Mouse (Mus musculus): ENCODE data around the gene Glra1. TPM values are rescaled to one million over a fixed set of nuclear protein-coding genes. Genes with fewer than 3 reads are reported as not detected.

Glra1 gene
- total RNA-seq, 2 experiments from 2014 or later: 0.33 to 0.78 TPM

DNA sequence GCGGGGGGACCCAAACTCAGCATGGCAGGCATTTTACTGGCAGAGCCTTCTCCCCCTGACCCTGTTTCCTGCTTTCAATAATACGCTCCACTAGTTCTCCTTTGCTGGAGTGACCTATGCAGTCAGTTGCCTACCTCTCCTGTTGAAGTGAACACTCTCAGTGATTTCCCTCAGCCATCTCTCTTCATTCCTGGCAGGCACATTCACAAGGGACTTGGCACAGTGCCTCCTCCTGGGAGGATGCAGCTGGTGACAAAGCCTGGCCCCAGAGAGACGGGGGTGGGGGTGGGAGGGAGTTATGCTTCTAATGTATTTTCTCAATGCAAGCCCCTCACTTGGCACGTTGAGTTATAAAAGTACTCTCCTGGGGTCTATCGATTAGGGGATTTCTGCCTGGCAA lies 74.6 kb downstream of the Glra1 start:
- intact Hi-C loops (cut with DNase I): no loop called here
- DNase-seq (ENCODE audit: low spot score in 2 of 2): peak; percentile 80 to 84

GRCm38 (mm10) chr11:55530741-55531140 lies 77.3 kb downstream of the Glra1 start:
- DNase-seq (ENCODE audit: low spot score in 2 of 2): no peak
- intact Hi-C loops (cut with DNase I): no loop called here

GRCm38 (mm10) chr11:55518806-55519674 lies 89.0 kb downstream of the Glra1 start:
- DNase-seq (ENCODE audit: low spot score in 2 of 2): peak; percentile 88
- intact Hi-C loops (cut with DNase I): loop anchor here (2.0 to 10.0 kb wide), 4 partner anchors 266 to 590 kb away; no protein-coding TSS in a partner anchor

DNA sequence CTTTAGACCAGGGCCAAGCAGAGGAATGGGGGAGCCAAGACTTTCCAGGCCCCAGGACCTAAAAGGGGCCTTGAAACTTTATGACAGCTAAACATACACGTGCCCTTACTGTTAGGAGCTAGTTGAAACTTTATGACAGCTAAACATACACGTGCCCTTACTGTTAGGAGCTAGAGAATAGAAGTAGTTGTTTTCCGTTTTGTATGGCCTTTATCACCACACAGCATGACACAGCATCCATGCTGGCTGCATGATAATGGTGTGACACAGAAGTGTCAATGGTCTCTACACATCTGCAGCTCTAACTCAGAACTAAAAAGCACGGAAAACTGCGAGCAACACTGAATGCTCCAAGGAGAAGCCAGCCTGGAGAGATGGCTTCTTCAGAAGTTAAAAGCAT lies 90.3 kb downstream of the Glra1 start:
- intact Hi-C loops (cut with DNase I): loop anchor here (2.0 to 10.0 kb wide), 4 partner anchors 267 to 591 kb away; no protein-coding TSS in a partner anchor
- no peak for DNase-seq (ENCODE audit: low spot score in 2 of 2)

DNA sequence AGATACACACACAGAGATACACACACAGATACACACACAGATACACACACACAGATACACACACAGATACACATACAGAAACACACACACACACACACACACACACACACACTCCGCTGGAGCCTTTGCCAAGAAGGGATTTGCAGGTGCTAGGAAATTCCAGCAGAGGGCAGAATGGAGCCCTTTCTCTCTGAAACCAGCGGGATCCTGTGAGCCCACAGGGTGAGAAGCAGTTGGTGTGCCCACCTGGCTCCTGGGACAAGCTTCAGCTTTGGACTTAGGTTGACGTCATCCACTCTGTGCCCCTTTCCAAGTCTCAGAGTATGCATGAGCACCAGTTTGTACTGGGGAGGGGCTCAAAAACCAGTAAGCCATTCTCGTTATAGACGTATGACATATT lies 96.6 kb downstream of the Glra1 start:
- DNase-seq (ENCODE audit: low spot score in 2 of 2): peak in 1 of 2 experiments; percentile 57
- intact Hi-C loops (cut with DNase I): loop anchor here (10.0 kb wide), 2 partner anchors 273 to 413 kb away; no protein-coding TSS in a partner anchor

- no peak for DNase-seq (ENCODE audit: low spot score in 2 of 2)
- intact Hi-C loops (cut with DNase I): no loop called here
Observed at GRCm38 (mm10) chr11:55505485-55505884, 102.5 kb downstream of the Glra1 start.

DNA sequence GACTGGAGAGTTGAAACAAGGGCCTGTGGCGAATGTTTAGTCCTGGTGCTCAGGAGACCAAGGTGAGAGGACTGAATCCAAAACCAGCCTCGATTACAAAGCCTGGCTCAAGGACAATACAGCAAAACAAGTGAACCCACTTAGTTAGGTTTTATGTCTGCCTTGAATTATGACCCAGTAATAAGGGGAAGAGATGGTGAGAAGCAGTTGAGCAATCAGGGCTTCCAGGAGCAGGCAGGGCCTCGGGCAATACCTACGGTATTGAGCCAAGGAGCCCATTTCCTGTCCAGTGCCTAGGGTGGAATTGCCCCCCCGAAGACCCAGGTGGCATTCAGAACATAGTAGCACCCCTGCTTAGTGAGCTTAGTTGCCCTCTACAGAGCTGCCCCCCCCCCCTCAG lies 105.1 kb downstream of the Glra1 start:
- intact Hi-C loops (cut with DNase I): no loop called here
- no peak for DNase-seq (ENCODE audit: low spot score in 2 of 2)

DNA sequence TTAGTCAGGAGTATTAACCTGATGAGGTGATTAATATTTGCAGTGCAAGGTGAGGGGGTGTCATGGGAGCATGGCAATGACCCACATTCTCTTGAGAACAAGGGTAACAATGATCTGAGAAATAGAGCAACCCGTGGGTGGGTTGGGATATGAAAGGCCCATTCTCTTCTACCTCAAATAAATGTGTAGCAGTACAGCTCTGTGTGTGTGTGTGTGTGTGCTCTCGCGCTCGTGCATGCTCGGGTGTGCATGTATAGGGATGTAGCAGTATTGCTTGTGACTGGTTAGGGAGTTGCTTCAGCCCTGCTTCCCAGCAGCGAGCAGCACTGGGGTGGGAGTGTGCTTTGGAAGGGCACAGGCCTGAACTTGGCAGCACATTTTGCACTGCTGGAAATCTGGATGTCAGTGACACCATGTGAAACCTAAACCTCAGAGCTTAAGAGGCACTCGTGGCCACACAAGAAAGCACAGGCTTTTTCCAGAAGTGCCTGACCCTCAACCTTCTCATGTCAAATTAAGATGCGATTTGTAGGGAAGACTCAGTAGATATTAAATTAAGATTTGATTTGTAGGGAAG lies 106.0 kb downstream of the Glra1 start:
- DNase-seq (ENCODE audit: low spot score in 2 of 2): no peak
- intact Hi-C loops (cut with DNase I): no loop called here

GRCm38 (mm10) chr11:55497885-55498284 lies 110.1 kb downstream of the Glra1 start:
- intact Hi-C loops (cut with DNase I): no loop called here
- DNase-seq (ENCODE audit: low spot score in 2 of 2): peak; percentile 40 to 59

GRCm38 (mm10) chr11:55496158-55496557 lies 111.8 kb downstream of the Glra1 start:
- intact Hi-C loops (cut with DNase I): no loop called here
- DNase-seq (ENCODE audit: low spot score in 2 of 2): no peak

DNA sequence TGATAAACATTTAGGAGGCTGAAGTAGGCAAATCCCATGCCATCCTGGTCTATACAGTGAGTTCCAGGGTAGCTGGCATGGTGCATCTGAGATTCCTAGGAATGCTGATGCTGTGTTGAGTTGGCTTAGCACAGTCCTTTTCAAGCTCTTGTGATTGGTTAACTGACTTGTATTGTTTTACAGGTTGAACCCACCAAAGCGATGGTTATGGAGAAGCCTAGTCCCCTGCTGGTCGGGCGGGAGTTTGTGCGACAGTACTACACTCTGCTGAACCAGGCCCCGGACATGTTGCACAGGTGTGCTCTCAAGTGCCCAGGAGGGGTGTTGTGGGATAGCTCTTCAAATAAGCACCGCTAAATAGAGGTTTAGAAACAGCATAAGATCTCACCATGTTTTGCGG lies 122.6 kb downstream of the Glra1 start:
- DNase-seq (ENCODE audit: low spot score in 2 of 2): no peak
- intact Hi-C loops (cut with DNase I): no loop called here

DNA sequence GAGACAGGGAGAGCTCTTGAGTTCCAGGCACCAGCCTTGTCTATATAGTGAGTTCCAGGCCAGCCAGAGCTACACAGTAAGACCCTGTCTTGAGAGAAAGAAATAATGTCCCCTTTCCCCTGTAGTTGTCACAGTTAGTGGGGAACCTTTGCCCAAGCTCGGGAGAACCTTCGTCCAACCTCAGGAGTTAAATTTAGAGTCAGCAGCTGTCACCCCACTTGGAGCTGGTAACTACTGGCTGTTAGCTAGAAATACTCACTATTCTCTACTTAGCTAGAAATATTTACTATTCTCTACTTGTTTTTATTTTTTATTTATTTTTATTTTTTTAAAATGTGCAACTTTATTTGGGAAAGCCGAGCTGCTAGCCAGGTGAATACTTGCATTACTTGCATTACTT lies 134.8 kb downstream of the Glra1 start:
- no peak for DNase-seq (ENCODE audit: low spot score in 2 of 2)
- intact Hi-C loops (cut with DNase I): no loop called here

- no peak for DNase-seq (ENCODE audit: low spot score in 2 of 2)
- intact Hi-C loops (cut with DNase I): no loop called here
Observed at GRCm38 (mm10) chr11:55471467-55471866, 136.5 kb downstream of the Glra1 start.

DNA sequence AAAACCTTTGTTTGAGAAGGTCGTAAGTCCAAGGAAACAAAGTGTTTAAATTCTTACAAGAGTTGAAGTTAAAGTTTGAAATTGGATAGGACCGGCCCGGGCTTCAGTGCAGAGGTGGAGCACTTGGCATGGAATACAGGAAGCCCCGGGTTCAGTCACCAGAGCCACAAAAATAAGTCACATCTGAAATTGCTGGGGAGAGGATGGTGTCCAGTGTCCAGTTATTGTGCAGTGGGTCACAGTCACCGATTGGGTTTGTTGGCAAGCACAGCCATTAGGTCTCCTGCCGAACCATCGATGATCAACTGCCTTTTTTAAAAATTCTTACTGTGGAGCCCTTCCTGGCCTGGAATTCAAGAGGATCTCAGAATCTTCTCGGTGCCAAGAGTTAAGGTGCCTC lies 137.2 kb downstream of the Glra1 start:
- intact Hi-C loops (cut with DNase I): no loop called here
- DNase-seq (ENCODE audit: low spot score in 2 of 2): no peak

GRCm38 (mm10) chr11:55469923-55470691 lies 137.9 kb downstream of the Glra1 start:
- DNase-seq (ENCODE audit: low spot score in 2 of 2): peak in 1 of 2 experiments; percentile 11
- intact Hi-C loops (cut with DNase I): no loop called here

GRCm38 (mm10) chr11:55469048-55469843 lies 138.8 kb downstream of the Glra1 start, which contains the start of gene G3bp1:
TSS of gene G3bp1 (plus strand) at chr11:55469685.
- intact Hi-C loops (cut with DNase I): no loop called here
- DNase-seq (ENCODE audit: low spot score in 2 of 2): peak; percentile 100

GRCm38 (mm10) chr11:55468611-55469047 lies 139.4 kb downstream of the Glra1 start:
- intact Hi-C loops (cut with DNase I): no loop called here
- DNase-seq (ENCODE audit: low spot score in 2 of 2): peak in 1 of 2 experiments; percentile 22

- intact Hi-C loops (cut with DNase I): no loop called here
- DNase-seq (ENCODE audit: low spot score in 2 of 2): no peak
Observed at GRCm38 (mm10) chr11:55468012-55468411, 140.0 kb downstream of the Glra1 start.

DNA sequence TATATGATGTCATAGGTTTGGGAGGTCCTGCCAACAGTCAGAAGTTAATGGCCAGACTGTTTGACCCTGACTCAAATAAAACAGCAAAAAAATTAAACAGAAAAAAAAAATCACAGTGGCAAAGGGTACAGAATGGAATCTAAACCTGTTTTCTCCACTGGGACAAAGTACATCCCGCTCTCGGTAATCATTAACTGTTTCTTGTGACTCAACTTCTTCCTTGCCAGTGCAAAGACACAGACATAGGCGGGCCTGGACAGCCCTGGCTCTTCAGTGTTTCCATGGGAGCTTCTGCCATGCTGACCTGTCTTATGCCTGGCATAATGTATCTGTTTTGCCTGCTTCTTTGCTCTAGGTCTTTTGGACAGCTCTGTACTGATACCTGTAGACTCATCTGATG lies 142.8 kb downstream of the Glra1 start:
- intact Hi-C loops (cut with DNase I): no loop called here

More for the DNA sequence above, 142.8 kb downstream of the Glra1 start:
- DNase-seq (ENCODE audit: low spot score in 2 of 2): no peak

Data from left cerebral cortex, postnatal 14 days (tissue).